Mouse (Mus musculus): ENCODE measurements at regions not wholly inside any gene's neighbourhood (a gene's known extent, or its start where the extent isn't known, plus 50 kb on each side); places are given as distances from the start of the nearest gene placed in this dataset.

Small RNAs in the stretch of these regions (microRNA-seq; reads per million reads assigned to microRNA genes)
- gene Mir3089, result 4.5 reads per million, percentile 20 among the genes with 10 or more reads in this experiment
